25 mouse cellular contexts compared by ENCODE assay signal in genomic region chr3:103492211-103492610, GRCm38 (mm10).
DNase-seq lines count a peak whose midpoint lies in the region; ATAC-seq and TF ChIP-seq lines count a peak whose summit lies in the region.
"Had no signal": no experiment of that assay in that cellular context is flagged by ENCODE, and none has a peak within 500 bp of the region (broad histone marks: within the 10 kb centered on the region; RNA-seq: fewer than 3 reads in every experiment).

No protein-coding gene starts in this region.

- H3K4me2 ChIP-seq in midbrain, embryonic 11.5 days = no peak overlapping the region
- no peak overlapping the region for H3K4me2 ChIP-seq in midbrain, embryonic 16.5 days (ENCODE audit: low read length)
- H3K4me2 ChIP-seq in stomach, postnatal 0 days (replicated peaks; ENCODE audit: low read depth) = no peak overlapping the region
- H3K4me2 ChIP-seq: embryonic facial prominence, embryonic 12.5 days; heart, embryonic 15.5 days; hindbrain, embryonic 15.5 days; limb, embryonic 13.5 days; liver, embryonic 15.5 days; midbrain, embryonic 13.5 days; neural tube, embryonic 12.5 days had no signal

- H3K9me3 ChIP-seq in midbrain, embryonic 11.5 days (ENCODE audit: control insufficient read depth, low read length) = no peaks in the 10 kb centered on the region
- no peaks in the 10 kb centered on the region for H3K9me3 ChIP-seq in midbrain, embryonic 16.5 days (replicated peaks; ENCODE audit: control insufficient read depth, low read length, poor library complexity, severe bottlenecking)
- no peaks in the 10 kb centered on the region for H3K9me3 ChIP-seq in E14TG2a.4 (ENCODE audit: low read length)
- H3K9me3 ChIP-seq in stomach, postnatal 0 days (ENCODE audit: control insufficient read depth, low read length) = no peaks in the 10 kb centered on the region
- H3K9me3 ChIP-seq: embryonic facial prominence, embryonic 12.5 days; heart, embryonic 15.5 days; hindbrain, embryonic 15.5 days; limb, embryonic 13.5 days; liver, embryonic 15.5 days; midbrain, embryonic 13.5 days; neural tube, embryonic 12.5 days had no signal

- 0 out of 2 replicates have a peak, but pooled peaks have one; percentile 2 for TF ChIP-seq CTCF in heart, adult 2 months (IDR thresholded peaks at IDR 0.05)
- TF ChIP-seq CTCF in E14TG2a.4 (conservative IDR thresholded peaks at IDR 0.05; ENCODE audit: low read length) = peak; percentile 43
- TF ChIP-seq CTCF in stomach, postnatal 0 days (IDR thresholded peaks at IDR 0.05; ENCODE audit: low read depth) = 0 out of 2 replicates have a peak, but pooled peaks have one; percentile 14

- no peaks in the 10 kb centered on the region for H3K27me3 ChIP-seq in heart, adult 2 months (ENCODE audit: control insufficient read depth, insufficient read depth, low read length)
- no peaks in the 10 kb centered on the region for H3K27me3 ChIP-seq in midbrain, embryonic 11.5 days (ENCODE audit: control insufficient read depth, insufficient read depth, low read length)
- no peaks in the 10 kb centered on the region for H3K27me3 ChIP-seq in midbrain, embryonic 16.5 days (ENCODE audit: control insufficient read depth, insufficient read depth, low read depth, low read length)
- no peaks in the 10 kb centered on the region; the same call in 1 of the 2 replicates for H3K27me3 ChIP-seq in E14TG2a.4 (ENCODE audit: insufficient read depth, low read length)
- H3K27me3 ChIP-seq in stomach, postnatal 0 days (ENCODE audit: control insufficient read depth, insufficient read depth, low read length) = no peaks in the 10 kb centered on the region
- H3K27me3 ChIP-seq: embryonic facial prominence, embryonic 12.5 days; heart, embryonic 15.5 days; hindbrain, embryonic 15.5 days; limb, embryonic 13.5 days; liver, embryonic 15.5 days; midbrain, embryonic 13.5 days; neural tube, embryonic 12.5 days; Patski had no signal

- H3K79me2 ChIP-seq in heart, adult 2 months (replicated peaks; ENCODE audit: control insufficient read depth, insufficient read depth, low read length) = no peaks in the 10 kb centered on the region

- H3K4me1 ChIP-seq in heart, adult 2 months (ENCODE audit: control insufficient read depth, insufficient read depth, low read length) = peaks cover 3% of the 10 kb centered on the region; the same call in 1 of the 2 replicates
- no peaks in the 10 kb centered on the region for H3K4me1 ChIP-seq in midbrain, embryonic 11.5 days (ENCODE audit: control insufficient read depth, insufficient read depth, low read length)
- no peaks in the 10 kb centered on the region for H3K4me1 ChIP-seq in midbrain, embryonic 16.5 days (ENCODE audit: control insufficient read depth, insufficient read depth, low read length)
- peaks cover 3% of the 10 kb centered on the region; the same call in 1 of the 2 replicates for H3K4me1 ChIP-seq in E14TG2a.4 (replicated peaks; ENCODE audit: low read depth, low read length)
- no peaks in the 10 kb centered on the region for H3K4me1 ChIP-seq in stomach, postnatal 0 days (replicated peaks; ENCODE audit: control insufficient read depth, insufficient read depth)
- H3K4me1 ChIP-seq: embryonic facial prominence, embryonic 12.5 days; heart, embryonic 15.5 days; hindbrain, embryonic 15.5 days; liver, embryonic 15.5 days; midbrain, embryonic 13.5 days; neural tube, embryonic 12.5 days had no signal

- TF ChIP-seq POLR2A in heart, adult 2 months (IDR thresholded peaks at IDR 0.05; ENCODE audit: insufficient read depth, low read depth, low read length) = no peak

- ATAC-seq in midbrain, embryonic 11.5 days (ENCODE audit: low FRiP score) = no peak
- no peak for ATAC-seq in midbrain, embryonic 16.5 days
- ATAC-seq in stomach, postnatal 0 days (ENCODE audit: low FRiP score, low TSS enrichment) = no peak
- ATAC-seq: activated CD4-positive, CD25-positive, alpha-beta regulatory T cell, adult 4 months; forebrain, postnatal 0 days; midbrain, embryonic 13.5 days; Patski had no signal

- no peaks in the 10 kb centered on the region for H3K36me3 ChIP-seq in heart, adult 2 months (ENCODE audit: control insufficient read depth, insufficient read depth, low read length)
- no peaks in the 10 kb centered on the region for H3K36me3 ChIP-seq in midbrain, embryonic 11.5 days (ENCODE audit: control insufficient read depth, insufficient read depth, low read length)
- H3K36me3 ChIP-seq in midbrain, embryonic 16.5 days (ENCODE audit: control insufficient read depth, insufficient read depth, low read length) = no peaks in the 10 kb centered on the region
- H3K36me3 ChIP-seq in E14TG2a.4 (ENCODE audit: insufficient read depth, low read length) = no peaks in the 10 kb centered on the region
- no peaks in the 10 kb centered on the region for H3K36me3 ChIP-seq in stomach, postnatal 0 days (ENCODE audit: control insufficient read depth, insufficient read depth, low read length)
- H3K36me3 ChIP-seq: embryonic facial prominence, embryonic 12.5 days; heart, embryonic 15.5 days; hindbrain, embryonic 15.5 days; limb, embryonic 13.5 days; liver, embryonic 15.5 days; midbrain, embryonic 13.5 days; neural tube, embryonic 12.5 days had no signal

- TF ChIP-seq EP300 in heart, adult 2 months (IDR thresholded peaks at IDR 0.05; ENCODE audit: insufficient read depth, low read depth, low read length) = no peak
- TF ChIP-seq EP300 in stomach, postnatal 0 days (optimal IDR thresholded peaks at IDR 0.05) = no peak

- H3K4me3 ChIP-seq in heart, adult 2 months = no peak overlapping the region
- no peak overlapping the region for H3K4me3 ChIP-seq in midbrain, embryonic 11.5 days (ENCODE audit: low read depth, low read length)
- H3K4me3 ChIP-seq in midbrain, embryonic 16.5 days (ENCODE audit: low read depth, low read length) = no peak overlapping the region
- H3K4me3 ChIP-seq in E14TG2a.4 (replicated peaks; ENCODE audit: low read length) = no peak overlapping the region
- H3K4me3 ChIP-seq in stomach, postnatal 0 days (ENCODE audit: low read depth, low read length) = no peak overlapping the region
- H3K4me3 ChIP-seq: embryonic facial prominence, embryonic 12.5 days; heart, embryonic 15.5 days; hindbrain, embryonic 15.5 days; limb, embryonic 13.5 days; liver, embryonic 15.5 days; midbrain, embryonic 13.5 days; neural tube, embryonic 12.5 days had no signal

- DNase-seq in heart, adult 2 months = no peak
- DNase-seq in heart, postnatal 25 days (ENCODE audit: low spot score) = no peak
- peak; percentile 12 for DNase-seq in midbrain, embryonic 11.5 days (ENCODE audit: low spot score, missing footprints)
- DNase-seq in stomach, postnatal 0 days (ENCODE audit: low spot score) = no peak
- no peak for DNase-seq in gastrocnemius, postnatal 10 days
- DNase-seq: adrenal gland, adult 8-10 months; cerebellum, adult 11-12 months; cerebellum, postnatal 14 days; forebrain, postnatal 0 days; gastrocnemius, postnatal 25 days; kidney, postnatal 36 days; lung, postnatal 10 days; right cerebral cortex, postnatal 14 days; thymus, adult 18-20 months had no signal

- intact Hi-C loops in heart, adult 2 months (cut with DNase I) = no loop called here
- intact Hi-C loops in heart, postnatal 25 days (cut with DNase I) = no loop called here

- H3K27ac ChIP-seq in heart, adult 2 months = no peak overlapping the region
- H3K27ac ChIP-seq in midbrain, embryonic 11.5 days (ENCODE audit: low read depth, low read length) = no peak overlapping the region
- no peak overlapping the region for H3K27ac ChIP-seq in midbrain, embryonic 16.5 days (ENCODE audit: low read length)
- H3K27ac ChIP-seq in stomach, postnatal 0 days (replicated peaks) = no peak overlapping the region
- H3K27ac ChIP-seq: embryonic facial prominence, embryonic 12.5 days; heart, embryonic 15.5 days; hindbrain, embryonic 15.5 days; limb, embryonic 13.5 days; liver, embryonic 15.5 days; midbrain, embryonic 13.5 days; neural tube, embryonic 12.5 days had no signal

- H3K9ac ChIP-seq in heart, adult 2 months (ENCODE audit: low read depth, low read length) = no peak overlapping the region
- H3K9ac ChIP-seq in midbrain, embryonic 11.5 days (ENCODE audit: low read length) = no peak overlapping the region
- H3K9ac ChIP-seq in midbrain, embryonic 16.5 days (ENCODE audit: low read depth, low read length) = no peak overlapping the region
- no peak overlapping the region for H3K9ac ChIP-seq in stomach, postnatal 0 days (ENCODE audit: low read length)
- H3K9ac ChIP-seq: embryonic facial prominence, embryonic 12.5 days; forebrain, postnatal 0 days; heart, embryonic 15.5 days; hindbrain, embryonic 15.5 days; limb, embryonic 13.5 days; liver, embryonic 15.5 days; midbrain, embryonic 13.5 days; neural tube, embryonic 12.5 days had no signal

- 88% methylated on average over 3 of the region's 3 CpGs for WGBS in heart, adult 2 months
- 77% methylated on average over 3 of the region's 3 CpGs for WGBS in midbrain, embryonic 11.5 days
- 88% methylated on average over 3 of the region's 3 CpGs for WGBS in midbrain, embryonic 16.5 days
- 91% methylated on average over 3 of the region's 3 CpGs for WGBS in stomach, postnatal 0 days
